In the genomic region with DNA sequence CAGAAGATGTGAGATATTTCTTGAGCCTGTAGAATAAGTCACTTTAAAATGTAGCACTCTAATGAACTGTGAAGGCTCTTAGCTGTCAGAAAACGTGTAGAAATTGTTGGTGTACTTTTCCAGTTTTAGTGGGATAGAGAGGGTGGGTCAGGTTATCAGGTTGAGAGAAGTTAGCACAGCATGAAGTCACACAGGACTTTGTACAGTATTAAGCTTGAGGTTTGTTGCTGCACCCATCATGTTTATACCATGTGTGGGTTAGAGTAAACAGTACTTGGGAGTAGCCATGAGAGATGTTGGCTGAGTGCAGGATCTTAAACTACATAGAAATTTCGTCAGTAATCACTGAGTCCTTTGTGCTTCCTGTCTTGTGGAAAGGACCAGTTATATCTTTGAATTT, we compare ENCODE assay signal across 17 mouse cellular contexts.
"Had no signal": no experiment of that assay in that cellular context is flagged by ENCODE, and none has a peak within 500 bp of the region (broad histone marks: within the 10 kb centered on the region; RNA-seq: fewer than 3 reads in every experiment).

No protein-coding gene starts in this region.

- ATAC-seq: midbrain, embryonic 15.5 days had no signal

- DNase-seq: kidney, adult 18-20 months; kidney, adult 9 months; kidney, postnatal 14 days; kidney, postnatal 4 days; left cerebral cortex, postnatal 4 days; liver, embryonic 13.5 days; lung, adult 18-20 months; retina, postnatal 1 day; right cerebral cortex, postnatal 25 days; thymus, adult 18-20 months; thymus, postnatal 36 days had no signal

- H3K27ac ChIP-seq: limb, embryonic 12.5 days; limb, embryonic 15.5 days; liver, embryonic 13.5 days; macrophage; midbrain, embryonic 12.5 days; midbrain, embryonic 15.5 days; neural tube, embryonic 13.5 days had no signal

- H3K36me3 ChIP-seq: liver, embryonic 13.5 days; midbrain, embryonic 12.5 days; midbrain, embryonic 15.5 days had no signal

- H3K9me3 ChIP-seq: limb, embryonic 12.5 days; limb, embryonic 15.5 days; liver, embryonic 13.5 days; midbrain, embryonic 12.5 days; midbrain, embryonic 15.5 days; neural tube, embryonic 13.5 days had no signal

- H3K9ac ChIP-seq: limb, embryonic 12.5 days; limb, embryonic 15.5 days; liver, embryonic 13.5 days; midbrain, embryonic 12.5 days; midbrain, embryonic 15.5 days; neural tube, embryonic 13.5 days had no signal

- H3K4me2 ChIP-seq: limb, embryonic 12.5 days; limb, embryonic 15.5 days; liver, embryonic 13.5 days; midbrain, embryonic 12.5 days; midbrain, embryonic 15.5 days; neural tube, embryonic 13.5 days had no signal

- H3K27me3 ChIP-seq: limb, embryonic 12.5 days; limb, embryonic 15.5 days; liver, embryonic 13.5 days; midbrain, embryonic 12.5 days; midbrain, embryonic 15.5 days; neural tube, embryonic 13.5 days had no signal

- H3K4me3 ChIP-seq: limb, embryonic 12.5 days; limb, embryonic 15.5 days; liver, embryonic 13.5 days; midbrain, embryonic 12.5 days; midbrain, embryonic 15.5 days; neural tube, embryonic 13.5 days had no signal
